12 mouse cellular contexts compared by ENCODE assay signal in genomic region chr9:56766629-56767357, GRCm38 (mm10). TPM values are rescaled to one million over a fixed set of nuclear protein-coding genes. Genes with fewer than 3 reads are reported as not detected.
DNase-seq lines count a peak whose midpoint lies in the region; ATAC-seq and TF ChIP-seq lines count a peak whose summit lies in the region.
"Had no signal": no experiment of that assay in that cellular context is flagged by ENCODE, and none has a peak within 500 bp of the region (broad histone marks: within the 10 kb centered on the region; RNA-seq: fewer than 3 reads in every experiment).

No protein-coding gene starts in this region.

- H3K27me3 ChIP-seq in midbrain, postnatal 0 days (ENCODE audit: insufficient read depth, low read length) = no peaks in the 10 kb centered on the region
- peaks cover 24% of the 10 kb centered on the region; the same call in 1 of the 2 replicates for H3K27me3 ChIP-seq in heart, embryonic 10.5 days (ENCODE audit: insufficient read depth, poor library complexity, severe bottlenecking)

- no peaks in the 10 kb centered on the region for H3K36me3 ChIP-seq in midbrain, postnatal 0 days (ENCODE audit: insufficient read depth, low read length)
- H3K36me3 ChIP-seq in heart, embryonic 10.5 days = no peaks in the 10 kb centered on the region
- H3K36me3 ChIP-seq: hindbrain, embryonic 13.5 days had no signal

- H3K4me3 ChIP-seq in midbrain, postnatal 0 days (ENCODE audit: low read depth, low read length) = no peak overlapping the region
- H3K4me3 ChIP-seq in heart, embryonic 10.5 days = no peak overlapping the region
- H3K4me3 ChIP-seq: hindbrain, embryonic 13.5 days had no signal

- no peaks in the 10 kb centered on the region for H3K9me3 ChIP-seq in midbrain, postnatal 0 days (ENCODE audit: low read length)
- H3K9me3 ChIP-seq in heart, embryonic 10.5 days = no peaks in the 10 kb centered on the region
- H3K9me3 ChIP-seq: hindbrain, embryonic 13.5 days had no signal

- no peak for TF ChIP-seq CTCF in midbrain, postnatal 0 days (IDR thresholded peaks at IDR 0.05)

- peak; percentile 14 for DNase-seq in kidney, adult 18-20 months
- no peak for DNase-seq in kidney, postnatal 14 days
- peak; percentile 24 for DNase-seq in cerebellum, adult 8-10 months
- peak; percentile 14 to 20 for DNase-seq in kidney, postnatal 4 days
- peak; percentile 90 for DNase-seq in retina, postnatal 1 day
- DNase-seq in adrenal gland, postnatal 4 days (ENCODE audit: low spot score in 2 of 2) = no peak
- no peak for DNase-seq in midbrain, postnatal 0 days (ENCODE audit: low spot score)
- DNase-seq in heart, embryonic 10.5 days (ENCODE audit: low spot score) = no peak

- H3K9ac ChIP-seq in midbrain, postnatal 0 days (replicated peaks; ENCODE audit: low read length, poor library complexity, severe bottlenecking) = no peak overlapping the region
- H3K9ac ChIP-seq: forebrain, postnatal 0 days; hindbrain, embryonic 13.5 days had no signal

- no peak overlapping the region for H3K4me2 ChIP-seq in midbrain, postnatal 0 days (ENCODE audit: low read depth, low read length, poor library complexity, severe bottlenecking)
- H3K4me2 ChIP-seq: heart, embryonic 11.5 days; hindbrain, embryonic 13.5 days had no signal

- H3K4me1 ChIP-seq in midbrain, postnatal 0 days (ENCODE audit: insufficient read depth, low read length) = no peaks in the 10 kb centered on the region
- H3K4me1 ChIP-seq in heart, embryonic 10.5 days = peaks cover 6% of the 10 kb centered on the region

- no peak overlapping the region for H3K27ac ChIP-seq in midbrain, postnatal 0 days (ENCODE audit: low read depth, low read length)
- H3K27ac ChIP-seq in heart, embryonic 10.5 days = no peak overlapping the region
- H3K27ac ChIP-seq: hindbrain, embryonic 13.5 days had no signal

- WGBS in midbrain, postnatal 0 days = 55% methylated on average over 11 of the region's 11 CpGs
- WGBS in heart, embryonic 10.5 days = 57% methylated on average over 11 of the region's 11 CpGs

- ATAC-seq in midbrain, postnatal 0 days (ENCODE audit: low FRiP score) = no peak

RNA-seq across cellular contexts. Expression of gene Lingo1, which starts 29.5 kb away (rescaled TPM):
- 1 to 10 TPM; 6.1 to 8.5 TPM for total RNA-seq in adrenal gland, postnatal 4 days (2021)
- 145 and 192 TPM in 2 replicates for total RNA-seq in midbrain, postnatal 0 days (2014; rRNA removed)
- 110 and 114 TPM in 2 replicates for polyA plus RNA-seq in midbrain, postnatal 0 days (2015; fragmentation: Nextera tagmentation; extraction: Ambion mirVana)
- polyA plus RNA-seq in heart, embryonic 10.5 days (2016; fragmentation: Nextera tagmentation; extraction: Ambion mirVana) = 0.92 and 2.3 TPM in 2 replicates
- total RNA-seq: monocyte, adult 5-6 weeks had no signal

Comparison
In these comparisons a context has a peak if more than half of its experiments do, and no peak if none do; other contexts are left out.
1. DNase-seq: peak in kidney, adult 18-20 months (single experiment), cerebellum, adult 8-10 months (single experiment), kidney, postnatal 4 days (2 of 2) and retina, postnatal 1 day (single experiment); none in kidney, postnatal 14 days (single experiment), adrenal gland, postnatal 4 days (0 of 2), midbrain, postnatal 0 days (single experiment) and heart, embryonic 10.5 days (single experiment).
2. RNA of gene Lingo1, which starts 29.5 kb away (total RNA-seq): 145 to 192 TPM in midbrain, postnatal 0 days; 6.1 to 8.5 TPM in adrenal gland, postnatal 4 days; every median in the first group is over 10 times any median in the second.